Mouse (Mus musculus) kidney, adult 2 months (tissue): ENCODE results near the gene Troap.

Experiments used
- CTCF ChIP-seq: fragments of 200-500 bp; conservative IDR thresholded peaks from 2 replicates; pipeline ENCODE4 v1.5.1; 2011; ENCODE audit warnings: low read depth, mild to moderate bottlenecking, control low read depth, low read length, moderate library complexity, mixed read lengths; ENCODE audit not compliant: insufficient read depth, insufficient read length
- POLR2A ChIP-seq: fragments of 200-500 bp; IDR thresholded peaks from one replicate; pipeline ENCODE4 v1.6.1; 2011; ENCODE audit warnings: low read depth, low read length, control low read depth

GRCm38 (mm10) chr15:99127851-99128522 is 53.6 kb downstream of the Troap start:
- TF ChIP-seq POLR2A (no peak), CTCF (no peak)
